Mouse (Mus musculus) left cerebral cortex, postnatal 36 days (tissue): ENCODE data around the gene Ube2e2. TPM values are rescaled to one million over a fixed set of nuclear protein-coding genes. Genes with fewer than 3 reads are reported as not detected.
"Not testable (repeated sequence)": the region's sequence is repeated elsewhere in the genome, so short reads cannot be mapped to it uniquely, and the experiment has no call there.

Source experiments
- DNase-seq, 2 experiments: peaks; one replicate each; pipeline ENCODE4 v3.0.0; 2021 to 2022; ENCODE audit warnings: low spot score in 2 of 2, mixed read lengths in 1 of 2
- intact Hi-C: fragments of 180-260 bp; cut with DNase I; formaldehyde crosslinking; loops from one replicate; pipeline ENCODE4 v1.15.1; 2025
- total RNA-seq, 2 experiments: library from RNA; stranded (reverse); gene quantifications; 2 replicates each; pipeline ENCODE4 v1.2.3; 2021

Ube2e2 gene
- total RNA-seq, 2 experiments from 2014 or later = 170 to 172 TPM

DNA sequence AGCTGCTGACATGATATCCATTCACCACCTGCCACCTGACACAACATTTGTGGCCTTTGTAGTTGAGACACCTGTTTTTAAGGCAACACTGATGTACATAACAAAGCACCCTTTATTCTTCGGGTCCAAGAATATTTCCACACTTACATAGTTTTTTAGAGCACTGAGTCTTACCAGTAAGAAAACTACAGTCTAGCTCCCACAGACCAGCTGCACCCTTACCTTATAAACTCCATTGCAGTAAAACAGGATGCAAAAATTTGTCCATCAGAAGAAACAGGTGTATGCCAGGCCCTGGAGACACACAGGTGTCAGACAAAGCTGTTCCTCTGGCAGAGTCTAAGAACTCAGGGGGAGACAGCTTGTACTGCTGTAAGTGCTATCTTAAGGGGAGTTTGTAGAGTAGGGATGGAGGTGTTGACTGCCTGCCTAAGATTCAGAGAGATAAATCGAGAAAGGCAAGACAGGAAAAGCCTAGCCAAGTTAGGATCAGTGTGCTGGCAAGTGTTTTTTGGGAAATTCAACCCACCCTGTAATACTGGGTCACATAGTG lies 244.9 kb downstream of the Ube2e2 start:
- intact Hi-C loops = no loop called here

GRCm38 (mm10) chr14:18641656-18642055 lies 252.4 kb downstream of the Ube2e2 start:
- intact Hi-C loops = no loop called here
- DNase-seq = no peak

More for the DNA sequence above, 244.9 kb downstream of the Ube2e2 start:
- no peak for DNase-seq

DNA sequence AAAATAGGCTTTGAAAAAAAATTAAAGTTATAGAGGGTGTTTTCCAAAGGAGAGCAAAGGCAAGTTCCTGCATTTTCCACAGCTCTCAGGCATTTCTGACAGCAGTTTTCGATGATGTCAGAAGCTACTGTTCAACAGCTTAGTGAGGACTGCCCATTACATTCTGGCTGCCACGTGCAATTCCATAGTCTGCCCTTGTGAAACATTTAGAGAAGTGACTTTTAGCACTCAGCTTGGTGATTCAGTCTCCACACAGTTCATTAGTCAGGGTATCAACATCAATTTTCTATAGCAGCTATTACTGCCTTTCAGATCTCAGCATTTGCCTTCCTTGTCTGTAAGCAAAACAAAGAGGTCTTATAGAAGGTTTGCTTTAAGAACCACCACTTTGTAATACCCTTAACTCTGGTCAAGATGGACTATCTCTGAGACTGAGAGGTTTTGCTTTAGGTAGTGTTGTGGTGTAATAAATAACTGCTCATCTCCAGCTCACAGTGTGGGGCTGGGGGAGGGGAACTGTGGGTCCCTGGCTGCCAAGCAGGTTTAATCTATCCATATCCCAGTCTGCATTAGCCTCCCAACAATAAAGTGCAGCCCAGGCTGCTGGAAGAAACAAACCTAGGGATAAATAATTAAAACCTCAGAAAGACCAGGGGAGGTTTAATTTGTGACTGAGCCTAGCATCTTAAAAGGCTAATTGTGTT lies 255.2 kb downstream of the Ube2e2 start:
- intact Hi-C loops = no loop called here
- DNase-seq = no peak

DNA sequence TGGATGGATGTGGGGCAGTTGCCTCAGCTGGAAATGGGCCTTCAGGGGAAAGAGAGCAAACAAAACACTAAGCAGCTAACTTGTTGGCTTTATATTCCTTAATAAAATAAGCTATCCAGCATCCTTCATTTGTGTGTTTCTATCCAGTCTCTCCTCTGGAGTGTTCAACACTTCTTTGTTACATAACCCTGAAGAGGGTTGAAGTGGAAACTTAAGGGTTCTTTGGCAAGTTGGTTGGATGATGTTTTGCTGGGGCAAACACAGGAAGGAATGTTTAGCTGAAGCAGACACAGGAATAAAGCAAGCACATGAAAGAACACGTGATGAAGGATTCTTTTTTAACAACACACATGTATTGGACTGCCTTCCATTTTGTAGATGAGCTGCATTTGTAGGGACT lies 256.3 kb downstream of the Ube2e2 start:
- intact Hi-C loops = no loop called here
- no peak for DNase-seq

DNA sequence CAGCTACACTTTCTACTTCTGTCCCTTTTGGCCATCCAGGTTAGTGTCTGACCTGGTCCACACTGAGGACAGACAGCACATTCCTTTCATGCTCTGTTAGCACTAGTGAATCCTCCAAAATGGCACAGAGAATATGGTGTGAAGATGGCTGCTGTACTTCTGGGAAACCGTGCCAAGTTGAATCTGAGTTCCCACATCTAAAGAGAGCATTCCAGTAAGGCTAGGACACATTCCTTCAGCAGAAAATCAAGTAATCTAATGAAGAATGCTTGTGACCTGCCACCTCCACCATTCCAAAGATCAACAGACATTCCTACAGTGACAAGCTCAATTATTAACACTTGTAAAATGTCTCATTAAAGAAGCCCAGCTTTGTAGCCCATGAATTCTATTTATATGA lies 265.9 kb downstream of the Ube2e2 start:
- intact Hi-C loops = no loop called here
- no peak for DNase-seq

DNA sequence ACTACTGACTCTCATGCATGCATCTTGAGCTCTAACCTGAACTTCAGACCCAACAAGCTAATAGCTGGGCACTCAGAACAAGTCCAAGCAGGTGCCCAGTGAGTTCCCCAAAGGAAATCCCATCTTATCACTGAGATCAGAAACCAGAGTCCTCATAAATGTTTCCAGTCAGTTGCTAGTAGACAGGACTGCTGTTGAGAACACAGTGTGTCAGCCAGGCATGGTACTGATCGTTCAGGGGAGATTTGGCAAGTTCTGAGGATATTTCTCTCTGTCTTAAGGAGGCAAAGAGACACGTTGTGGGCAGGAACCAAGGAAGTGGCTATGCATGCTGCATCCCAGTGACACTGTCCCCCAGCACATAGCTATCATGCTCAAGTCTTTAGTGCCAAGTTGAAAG lies 275.5 kb downstream of the Ube2e2 start:
- intact Hi-C loops = no loop called here
- DNase-seq = peak; percentile 14 to 16

GRCm38 (mm10) chr14:18601927-18602326 lies 292.1 kb downstream of the Ube2e2 start:
- no peak for DNase-seq
- intact Hi-C loops = no loop called here

DNA sequence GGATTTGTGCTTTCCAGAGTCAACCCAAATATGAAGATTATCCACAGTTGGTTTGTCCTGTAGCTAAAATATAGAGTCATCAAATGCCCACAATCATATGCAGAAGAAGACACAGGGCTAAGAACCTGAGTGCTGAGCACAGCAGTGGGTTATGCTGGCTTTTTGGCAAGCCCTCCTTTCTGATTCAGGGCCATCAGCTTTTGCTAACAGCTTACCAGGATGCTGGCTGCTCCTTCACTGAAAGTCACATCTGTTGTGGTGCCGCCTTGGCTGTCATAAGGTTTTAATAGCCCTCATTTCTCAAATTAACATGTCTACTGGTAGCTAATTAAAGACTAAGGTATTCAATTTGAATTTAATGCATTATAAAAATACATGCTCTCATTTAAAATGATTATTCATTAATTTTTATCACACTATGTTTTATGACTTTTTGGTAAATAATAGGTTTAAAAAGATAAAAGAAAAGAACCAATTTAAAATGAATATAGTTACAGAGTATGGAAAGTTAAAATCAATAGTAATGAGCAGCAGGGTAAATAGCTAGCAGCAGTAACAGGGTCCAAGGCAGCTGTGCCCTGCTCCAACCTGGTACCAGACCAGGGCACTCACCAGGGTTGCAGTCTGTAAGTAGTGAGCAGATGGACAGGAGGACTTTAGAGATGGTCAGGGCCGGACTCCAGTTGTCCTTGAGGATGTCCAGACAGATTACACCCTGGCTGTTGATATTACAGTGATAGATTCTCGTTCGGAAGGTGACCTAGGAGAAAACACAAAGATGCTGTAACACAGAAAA lies 307.6 kb downstream of the Ube2e2 start:
- no peak for DNase-seq
- intact Hi-C loops = no loop called here

- intact Hi-C loops = loop anchor here (1.0 kb wide), 1 partner anchor 26 kb away; no protein-coding TSS in a partner anchor
- peak in 1 of 2 experiments; percentile 23 for DNase-seq
These were observed 312.3 kb downstream of the Ube2e2 start for GRCm38 (mm10) chr14:18581735-18582134.

DNA sequence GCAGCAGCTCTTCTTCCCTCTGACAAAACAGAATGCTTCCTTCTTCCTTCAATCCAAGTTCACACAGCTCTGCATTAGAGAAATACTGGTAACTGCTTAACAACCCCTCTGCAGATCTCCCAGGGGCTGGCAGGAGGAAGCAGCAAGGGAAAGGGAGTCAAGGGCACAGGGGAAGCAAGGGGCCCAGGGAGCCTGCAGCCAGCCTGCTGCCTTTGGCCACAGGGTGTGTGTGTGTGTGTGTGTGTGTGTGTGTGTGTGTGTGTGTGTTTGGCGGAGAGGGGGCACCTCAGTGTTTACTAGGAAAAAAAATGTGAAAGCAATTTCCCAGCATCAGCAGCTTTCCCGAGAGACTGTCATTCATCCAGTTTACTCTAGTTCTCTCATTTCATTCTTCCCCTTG lies 319.3 kb downstream of the Ube2e2 start:
- DNase-seq = no peak
- intact Hi-C loops = no loop called here

- intact Hi-C loops = no loop called here
These were observed 319.8 kb downstream of the Ube2e2 start for GRCm38 (mm10) chr14:18574130-18574721.

DNA sequence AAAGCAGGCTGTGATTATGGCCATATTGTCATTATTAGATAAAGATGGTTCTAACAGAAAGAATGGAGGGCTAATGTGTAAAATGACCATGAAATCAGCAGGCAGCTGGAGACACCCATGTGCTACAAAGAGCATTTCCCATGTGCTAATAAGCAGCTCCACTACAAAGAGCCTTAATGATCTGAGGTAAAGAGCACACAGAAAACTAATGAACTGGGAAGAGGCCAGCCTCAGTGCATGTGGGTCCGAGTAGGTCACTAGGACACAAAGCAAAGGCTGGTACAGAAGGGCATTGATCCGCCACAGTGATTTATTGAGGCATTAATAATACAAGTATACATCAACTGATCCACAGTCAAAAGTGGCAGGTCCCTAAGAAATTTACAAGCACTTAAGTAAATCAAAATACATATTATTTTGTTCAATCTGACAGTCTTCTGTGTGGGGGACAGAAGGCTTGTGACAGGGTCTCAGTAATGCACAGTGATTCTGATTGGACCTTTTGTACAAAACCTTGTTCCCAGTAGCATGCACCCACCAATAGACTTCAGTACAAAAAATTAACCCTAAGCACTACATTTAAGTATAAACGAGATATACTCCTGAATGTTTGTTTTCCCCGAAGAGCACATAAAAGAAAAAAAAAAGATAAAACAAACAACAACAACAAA lies 320.6 kb downstream of the Ube2e2 start:
- intact Hi-C loops = no loop called here
- no peak for DNase-seq

More at GRCm38 (mm10) chr14:18574130-18574721, 319.8 kb downstream of the Ube2e2 start:
- DNase-seq = no peak

GRCm38 (mm10) chr14:18572852-18573251 lies 321.2 kb downstream of the Ube2e2 start:
- intact Hi-C loops = no loop called here
- no peak for DNase-seq

DNA sequence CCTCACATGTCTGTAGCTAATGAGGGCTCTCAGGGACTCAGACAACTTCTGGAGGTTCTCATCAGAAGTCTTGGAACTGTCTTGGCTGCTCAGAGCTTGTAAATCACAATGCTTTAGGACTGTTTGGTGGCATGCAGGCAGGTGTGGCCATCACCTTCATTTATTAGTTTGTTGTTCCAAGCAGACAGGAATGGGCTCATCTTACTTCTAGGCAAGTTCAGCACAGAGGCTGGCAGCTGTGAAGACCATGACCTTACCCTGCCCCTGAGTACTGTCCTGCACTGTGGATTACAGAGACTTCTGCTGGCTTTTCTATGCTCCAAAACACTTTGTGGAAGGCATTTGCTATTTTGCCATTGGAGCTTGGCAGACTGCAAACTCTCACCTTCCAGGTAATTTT lies 324.5 kb downstream of the Ube2e2 start:
- no peak for DNase-seq
- intact Hi-C loops = no loop called here

- intact Hi-C loops = not testable (repeated sequence)
These were observed 329.1 kb downstream of the Ube2e2 start for GRCm38 (mm10) chr14:18564999-18565398.

DNA sequence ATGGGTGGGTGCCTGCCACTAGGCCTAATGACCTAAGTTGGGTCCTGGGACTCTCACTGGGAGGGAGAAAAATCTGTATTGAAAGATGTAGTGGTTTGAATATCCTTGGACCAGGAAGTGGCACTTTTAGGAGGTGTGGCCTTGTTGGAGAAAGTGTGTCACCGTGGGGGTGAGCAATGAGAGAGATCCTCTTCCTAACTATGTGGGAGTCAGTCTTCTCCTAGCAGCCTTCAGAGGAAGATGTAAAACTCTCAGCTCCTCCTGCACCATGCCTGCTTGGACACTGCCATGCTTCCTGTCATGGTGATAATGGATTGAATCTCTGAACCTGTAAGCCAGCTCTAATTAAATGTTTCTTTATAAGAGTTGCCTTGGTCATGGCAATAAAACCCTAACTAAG lies 338.8 kb downstream of the Ube2e2 start:
- DNase-seq = peak in 1 of 2 experiments; percentile 19
- intact Hi-C loops = no loop called here

More at GRCm38 (mm10) chr14:18564999-18565398, 329.1 kb downstream of the Ube2e2 start:
- peak in 1 of 2 experiments; percentile 1 for DNase-seq

GRCm38 (mm10) chr14:18554627-18554988 lies 339.5 kb downstream of the Ube2e2 start:
- DNase-seq = no peak
- intact Hi-C loops = no loop called here

DNA sequence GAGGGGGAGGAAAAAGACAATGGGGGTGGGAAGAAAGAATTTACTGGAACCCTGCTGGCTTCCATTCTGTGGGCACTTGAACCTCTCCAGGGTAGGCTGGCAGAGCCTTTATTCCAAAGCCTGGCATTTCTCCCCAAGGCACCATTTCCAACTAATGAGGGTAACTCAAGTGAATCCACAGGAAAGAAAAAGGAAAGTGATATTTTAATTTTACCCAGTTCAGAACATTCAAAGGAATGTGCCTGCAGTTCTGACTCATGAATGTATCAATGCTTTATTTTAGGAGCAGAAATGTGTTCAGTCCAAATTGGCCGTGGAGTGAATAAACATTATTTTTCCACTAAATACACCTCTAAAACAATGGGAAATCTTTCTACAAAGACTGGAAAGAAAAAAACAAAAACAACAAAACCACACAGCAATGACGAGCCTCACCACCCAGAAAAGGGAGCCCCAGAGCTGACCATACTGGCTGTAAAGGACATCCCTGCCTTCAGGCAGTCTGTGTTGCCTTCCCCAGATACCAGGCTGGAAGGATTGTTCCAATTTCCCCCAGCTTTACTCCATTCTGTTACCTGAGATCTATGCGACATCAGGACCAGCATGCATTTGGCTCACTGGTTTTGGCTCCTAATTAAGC lies 340.0 kb downstream of the Ube2e2 start:
- peak in 1 of 2 experiments; percentile 34 for DNase-seq
- intact Hi-C loops = no loop called here

DNA sequence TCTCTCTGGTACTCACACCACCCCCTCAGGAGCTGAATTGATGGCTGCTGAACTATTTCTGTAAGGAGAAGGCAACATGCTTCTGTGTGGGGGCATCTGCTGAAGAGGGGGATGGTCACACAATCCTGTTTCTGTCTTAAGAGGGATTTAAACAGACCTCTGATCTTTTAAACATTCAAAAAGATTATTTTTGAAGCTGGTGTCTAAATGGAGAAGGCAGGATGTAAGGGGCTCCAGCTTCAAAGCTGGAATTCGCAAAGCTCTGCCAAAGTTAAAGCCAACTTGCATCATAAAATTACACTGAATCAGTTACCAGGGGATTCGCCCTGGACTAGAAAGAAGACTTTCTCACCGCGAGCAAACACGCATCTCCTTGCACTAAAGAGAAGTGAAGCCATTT lies 346.5 kb downstream of the Ube2e2 start:
- intact Hi-C loops = no loop called here
- peak; percentile 28 to 42 for DNase-seq
